Mouse (Mus musculus) bone marrow macrophage, adult 2 months (primary cell): ENCODE data around the gene Hoxc6.

ENCODE experiments used
- CTCF ChIP-seq: IDR thresholded peaks from 2 replicates; pipeline ENCODE4 v1.5.1; 2012; ENCODE audit warnings: low read depth, mild to moderate bottlenecking, low read length, moderate library complexity
- POLR2A ChIP-seq: IDR thresholded peaks from 2 replicates; pipeline ENCODE4 v1.6.1; 2012; ENCODE audit warnings: mild to moderate bottlenecking, low read depth, low read length, borderline replicate concordance

- TF ChIP-seq POLR2A (no peak), CTCF (no peak)
Measured at GRCm38 (mm10) chr15:103032646-103033575, 34.9 kb downstream of the Hoxc6 start.
